Mouse (Mus musculus) embryo, embryonic 11 days (tissue): ENCODE data around the gene Pofut2.
A peak's percentile ranks its signal among the peaks of the same experiment; 100 is the strongest.
"Not testable (repeated sequence)": the region's sequence is repeated elsewhere in the genome, so short reads cannot be mapped to it uniquely, and the experiment has no call there.

Experiments
- DNase-seq: peaks from one replicate; pipeline ENCODE4 v3.0.0-alpha.2; 2015

The Pofut2 gene

GRCm38 (mm10) chr10:77272980-77273730, 14.1 kb downstream of the Pofut2 start:
- no peak for DNase-seq

GRCm38 (mm10) chr10:77273798-77274197, 14.8 kb downstream of the Pofut2 start:
- no peak for DNase-seq

- DNase-seq: not testable (repeated sequence)
Measured at GRCm38 (mm10) chr10:77282085-77282484, 23.1 kb downstream of the Pofut2 start.

- DNase-seq: peak; percentile 84
Measured at GRCm38 (mm10) chr10:77282822-77283221, 23.8 kb downstream of the Pofut2 start.

GRCm38 (mm10) chr10:77284832-77285231, 25.8 kb downstream of the Pofut2 start:
- DNase-seq: no peak

GRCm38 (mm10) chr10:77287626-77288025, 28.6 kb downstream of the Pofut2 start:
- DNase-seq: no peak

GRCm38 (mm10) chr10:77288639-77289195, 29.7 kb downstream of the Pofut2 start:
- no peak for DNase-seq

GRCm38 (mm10) chr10:77289559-77289958, 30.5 kb downstream of the Pofut2 start:
- no peak for DNase-seq

GRCm38 (mm10) chr10:77290624-77291366, 31.8 kb downstream of the Pofut2 start:
- DNase-seq: no peak

- DNase-seq: no peak
Measured at GRCm38 (mm10) chr10:77294691-77295090, 35.7 kb downstream of the Pofut2 start.

GRCm38 (mm10) chr10:77298621-77299020, 39.6 kb downstream of the Pofut2 start:
- DNase-seq: no peak

GRCm38 (mm10) chr10:77299194-77299593, 40.2 kb downstream of the Pofut2 start:
- DNase-seq: no peak

GRCm38 (mm10) chr10:77300237-77300933, 41.4 kb downstream of the Pofut2 start:
- no peak for DNase-seq

- no peak for DNase-seq
Measured at GRCm38 (mm10) chr10:77300934-77301297, 41.9 kb downstream of the Pofut2 start.

- DNase-seq: no peak
Measured at GRCm38 (mm10) chr10:77304362-77304761, 45.3 kb downstream of the Pofut2 start.

GRCm38 (mm10) chr10:77304840-77305533, 46.0 kb downstream of the Pofut2 start:
- no peak for DNase-seq

- no peak for DNase-seq
Measured at GRCm38 (mm10) chr10:77305766-77306165, 46.7 kb downstream of the Pofut2 start.

GRCm38 (mm10) chr10:77308978-77309377, 50.0 kb downstream of the Pofut2 start:
- DNase-seq: no peak

GRCm38 (mm10) chr10:77314711-77315266, 55.8 kb downstream of the Pofut2 start:
- no peak for DNase-seq

GRCm38 (mm10) chr10:77315682-77316081, 56.7 kb downstream of the Pofut2 start:
- DNase-seq: no peak
